Comparison of ENCODE assay signal across 22 mouse cellular contexts in the genomic region with DNA sequence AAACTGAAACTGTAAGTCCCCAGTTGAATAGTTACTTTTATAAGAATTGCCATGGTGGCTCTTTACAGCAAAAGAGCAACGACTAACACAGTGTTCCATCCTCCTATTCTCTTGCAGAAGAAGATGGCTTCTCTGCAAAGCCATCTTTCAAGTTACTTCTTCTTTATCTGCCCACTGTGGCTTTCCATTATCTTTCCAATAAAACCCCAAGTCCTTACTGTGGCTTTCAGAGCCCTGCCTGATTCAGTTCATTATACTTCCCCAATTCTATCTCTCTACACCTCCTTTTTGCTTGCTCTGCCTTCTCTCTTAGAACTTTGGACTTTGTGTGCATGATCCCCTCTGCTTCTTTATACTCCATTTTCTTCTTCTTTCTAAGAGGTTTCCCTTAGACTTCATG. TPM values are rescaled to one million over a fixed set of nuclear protein-coding genes. Genes with fewer than 3 reads are reported as not detected.
"Had no signal": no experiment of that assay in that cellular context is flagged by ENCODE, and none has a peak within 500 bp of the region (broad histone marks: within the 10 kb centered on the region; RNA-seq: fewer than 3 reads in every experiment).

No protein-coding gene starts in this region.

- H3K4me2 ChIP-seq: liver, embryonic 12.5 days; lung, embryonic 15.5 days; midbrain, embryonic 11.5 days; midbrain, embryonic 13.5 days; midbrain, embryonic 15.5 days; neural tube, embryonic 12.5 days; stomach, embryonic 15.5 days had no signal

- H3K36me3 ChIP-seq: liver, embryonic 12.5 days; lung, embryonic 15.5 days; midbrain, embryonic 13.5 days; midbrain, embryonic 15.5 days; neural tube, embryonic 12.5 days; stomach, embryonic 15.5 days had no signal

- DNase-seq: lung, adult 2 months; lung, postnatal 14 days; lung, postnatal 4 days; right cerebral cortex, postnatal 14 days; thymus, adult 2 months; thymus, postnatal 14 days; thymus, postnatal 36 days had no signal

- H3K27me3 ChIP-seq: liver, embryonic 12.5 days; lung, embryonic 15.5 days; midbrain, embryonic 13.5 days; midbrain, embryonic 15.5 days; neural tube, embryonic 12.5 days; stomach, embryonic 15.5 days had no signal

- H3K4me3 ChIP-seq: liver, embryonic 12.5 days; lung, embryonic 15.5 days; midbrain, embryonic 13.5 days; midbrain, embryonic 15.5 days; neural tube, embryonic 12.5 days; stomach, embryonic 15.5 days had no signal

- ATAC-seq: liver, embryonic 12.5 days; lung, postnatal 0 days; midbrain, embryonic 13.5 days; midbrain, embryonic 15.5 days had no signal

- H3K4me1 ChIP-seq: liver, embryonic 12.5 days; lung, embryonic 15.5 days; midbrain, embryonic 15.5 days; stomach, embryonic 15.5 days had no signal

- H3K9me3 ChIP-seq: liver, embryonic 12.5 days; lung, embryonic 15.5 days; midbrain, embryonic 13.5 days; midbrain, embryonic 15.5 days; neural tube, embryonic 12.5 days; stomach, embryonic 15.5 days had no signal

- H3K9ac ChIP-seq: liver, embryonic 12.5 days; liver, embryonic 14.5 days; lung, embryonic 15.5 days; midbrain, embryonic 13.5 days; midbrain, embryonic 15.5 days; neural tube, embryonic 12.5 days; stomach, embryonic 15.5 days had no signal

- H3K27ac ChIP-seq: liver, embryonic 12.5 days; liver, embryonic 14.5 days; lung, embryonic 15.5 days; midbrain, embryonic 13.5 days; midbrain, embryonic 15.5 days; neural tube, embryonic 12.5 days; stomach, embryonic 15.5 days; stomach, postnatal 0 days had no signal

RNA-seq across cellular contexts. Expression of a gene that starts 30.1 kb away (rescaled TPM):
- total RNA-seq: monocyte, adult 5-6 weeks; neutrophil, adult 5-6 weeks had no signal

RNA-seq across cellular contexts. Expression of a gene that starts 45.3 kb away (rescaled TPM):
- total RNA-seq: midbrain, postnatal 0 days; monocyte, adult 5-6 weeks; neutrophil, adult 5-6 weeks had no signal
- polyA plus RNA-seq: midbrain, postnatal 0 days; neural tube, embryonic 14.5 days; spleen, adult 2 months had no signal
